ENCODE assay signal across 22 mouse cellular contexts in genomic region chr13:119068745-119069580, GRCm38 (mm10).
"Had no signal": no experiment of that assay in that cellular context is flagged by ENCODE, and none has a peak within 500 bp of the region (broad histone marks: within the 10 kb centered on the region; RNA-seq: fewer than 3 reads in every experiment).

No protein-coding gene starts in this region.

- H3K27me3 ChIP-seq: heart, embryonic 12.5 days; hindbrain, embryonic 12.5 days; kidney, embryonic 15.5 days; limb, embryonic 13.5 days had no signal

- H3K4me3 ChIP-seq: gastrocnemius, adult 2 months; heart, embryonic 10.5 days; heart, embryonic 12.5 days; hindbrain, embryonic 10.5 days; hindbrain, embryonic 12.5 days; kidney, embryonic 15.5 days; limb, embryonic 13.5 days had no signal

- DNase-seq: gastrocnemius, adult 2 months; gastrocnemius, postnatal 10 days; gastrocnemius, postnatal 25 days; heart, postnatal 4 days; kidney, adult 11 months; kidney, adult 2 months; kidney, adult 9 months; kidney, postnatal 36 days; layer of hippocampus, adult 9-11 months; layer of hippocampus, postnatal 36 days; left cerebral cortex, postnatal 4 days had no signal

- H3K27ac ChIP-seq: gastrocnemius, adult 2 months; heart, embryonic 10.5 days; hindbrain, embryonic 10.5 days; hindbrain, embryonic 12.5 days; hindbrain, embryonic 14.5 days; kidney, embryonic 15.5 days; kidney, postnatal 0 days; limb, embryonic 13.5 days had no signal

- H3K4me2 ChIP-seq: heart, embryonic 12.5 days; hindbrain, embryonic 12.5 days; hindbrain, embryonic 14.5 days; kidney, embryonic 15.5 days; limb, embryonic 13.5 days had no signal

- H3K9me3 ChIP-seq: heart, embryonic 10.5 days; heart, embryonic 12.5 days; hindbrain, embryonic 10.5 days; hindbrain, embryonic 12.5 days; kidney, embryonic 15.5 days; limb, embryonic 13.5 days had no signal

- H3K9ac ChIP-seq: heart, embryonic 12.5 days; hindbrain, embryonic 12.5 days; hindbrain, embryonic 14.5 days; kidney, embryonic 15.5 days; limb, embryonic 13.5 days had no signal

- ATAC-seq: forebrain, embryonic 16.5 days; hindbrain, embryonic 16.5 days; intestine, embryonic 16.5 days had no signal

- H3K36me3 ChIP-seq: heart, embryonic 10.5 days; heart, embryonic 12.5 days; hindbrain, embryonic 10.5 days; hindbrain, embryonic 12.5 days; kidney, embryonic 15.5 days; limb, embryonic 13.5 days had no signal

- H3K4me1 ChIP-seq: heart, embryonic 10.5 days; heart, embryonic 12.5 days; hindbrain, embryonic 10.5 days; hindbrain, embryonic 12.5 days; kidney, embryonic 15.5 days had no signal
